Mouse (Mus musculus): ENCODE data around the gene Gm10570.
A peak's percentile ranks its signal among the peaks of the same experiment; 100 is the strongest.

The Gm10570 gene

GRCm38 (mm10) chr4:130273698-130274345, 34.7 kb downstream of the Gm10570 start:
- DNase-seq (ENCODE audit: low spot score in 2 of 2), result no peak

GRCm38 (mm10) chr4:130270611-130271347, 37.7 kb downstream of the Gm10570 start:
- DNase-seq (ENCODE audit: low spot score in 2 of 2), result no peak

GRCm38 (mm10) chr4:130270089-130270488, 38.4 kb downstream of the Gm10570 start:
- peak in 1 of 2 experiments; percentile 38 for DNase-seq (ENCODE audit: low spot score in 2 of 2)

GRCm38 (mm10) chr4:130268736-130269135, 39.7 kb downstream of the Gm10570 start:
- no peak for DNase-seq (ENCODE audit: low spot score in 2 of 2)

GRCm38 (mm10) chr4:130267069-130267468, 41.4 kb downstream of the Gm10570 start:
- DNase-seq (ENCODE audit: low spot score in 2 of 2), result peak in 1 of 2 experiments; percentile 45

- no peak for DNase-seq (ENCODE audit: low spot score in 2 of 2)
These were observed 41.9 kb downstream of the Gm10570 start for GRCm38 (mm10) chr4:130266601-130267000.

GRCm38 (mm10) chr4:130264698-130265349, 43.6 kb downstream of the Gm10570 start:
- peak; percentile 80 to 84 for DNase-seq (ENCODE audit: low spot score in 2 of 2)

GRCm38 (mm10) chr4:130264131-130264530, 44.3 kb downstream of the Gm10570 start:
- no peak for DNase-seq (ENCODE audit: low spot score in 2 of 2)

GRCm38 (mm10) chr4:130260406-130260805, 48.1 kb downstream of the Gm10570 start:
- no peak for DNase-seq (ENCODE audit: low spot score in 2 of 2)
